Mouse (Mus musculus) heart, postnatal 36 days (tissue): ENCODE measurements around the gene Psmc5. TPM values are rescaled to one million over a fixed set of nuclear protein-coding genes. Genes with fewer than 3 reads are reported as not detected.
A peak's percentile ranks its signal among the peaks of the same experiment; 100 is the strongest.
"Not testable (repeated sequence)": the region's sequence is repeated elsewhere in the genome, so short reads cannot be mapped to it uniquely, and the experiment has no call there.

Source experiments
- DNase-seq, 2 experiments: peaks; one replicate each; pipeline ENCODE4 v3.0.0; 2021 to 2022
- intact Hi-C: fragments of 180-260 bp; cut with DNase I; formaldehyde crosslinking; loops from one replicate; pipeline ENCODE4 v1.15.1; 2025
- total RNA-seq, 2 experiments: library from RNA; stranded (reverse); gene quantifications; 2 replicates each; pipeline ENCODE4 v1.2.3; 2021

Psmc5 gene
- 100 to 1,000 TPM; 102 to 105 TPM for total RNA-seq

- intact Hi-C loops = loop anchor here (1.0 kb wide), 1 partner anchor 16 kb away; the partner anchor contains the start of gene Smarcd2
- DNase-seq = peak; percentile 99
Measured at GRCm38 (mm10) chr11:106255685-106256451, at the start of gene Psmc5, which contains the start of gene Ftsj3. Psmc5 (plus strand) TSS chr11:106256154. Ftsj3 (minus strand) TSS chr11:106256079.

DNA sequence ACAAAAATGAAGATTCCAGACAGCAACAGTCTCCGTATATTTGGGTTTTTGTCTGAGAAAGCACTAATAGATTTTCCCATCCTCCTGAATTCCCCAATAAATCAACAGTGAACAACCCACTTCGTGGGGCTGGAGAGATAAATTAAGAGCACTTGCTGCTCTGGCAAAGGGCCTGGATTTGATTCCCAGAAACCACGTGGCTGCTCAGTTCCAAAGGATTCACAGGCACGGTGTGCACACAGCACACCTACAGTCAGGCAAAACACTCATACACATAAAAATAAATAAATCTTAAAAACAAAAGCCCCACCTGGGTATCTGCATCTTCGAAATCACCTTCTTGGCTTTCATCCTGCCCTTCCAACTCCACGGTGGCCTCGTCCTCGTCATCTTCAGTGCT, 43.2 kb upstream of the Psmc5 start:
- intact Hi-C loops = no loop called here
- peak; percentile 22 for DNase-seq

DNA sequence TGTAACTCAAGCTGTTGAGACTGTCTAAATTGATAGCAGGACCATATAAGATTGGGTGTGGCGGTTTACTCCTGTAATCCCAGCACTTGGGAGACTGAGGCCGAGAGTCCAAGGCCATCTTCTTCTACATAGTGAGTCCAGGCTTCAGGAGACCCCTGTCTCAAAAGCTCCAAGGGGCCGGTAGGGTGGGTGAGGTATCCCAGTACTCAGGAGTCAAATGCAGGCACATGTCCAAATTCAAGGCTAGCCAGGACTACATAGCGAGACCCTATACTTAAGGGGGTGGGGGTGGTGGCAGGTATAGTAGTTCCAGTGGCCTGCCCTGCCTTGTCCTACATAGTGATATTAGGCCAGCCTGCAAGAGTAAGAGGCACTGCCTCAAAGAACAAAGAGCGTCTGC, 41.1 kb upstream of the Psmc5 start:
- intact Hi-C loops = no loop called here
- DNase-seq = no peak

- intact Hi-C loops = no loop called here
- no peak for DNase-seq
Measured at GRCm38 (mm10) chr11:106215450-106215859, 40.5 kb upstream of the Psmc5 start.

- intact Hi-C loops = loop anchor here (2.0 kb wide), 2 partner anchors 35 to 57 kb away; partner anchors contain the start of gene Smarcd2
Measured at GRCm38 (mm10) chr11:106215927-106216729, 39.8 kb upstream of the Psmc5 start, which contains the start of gene Ccdc47. Ccdc47 (minus strand) TSS chr11:106216344.

GRCm38 (mm10) chr11:106216730-106217490, 39.0 kb upstream of the Psmc5 start, which contains the start of gene Ddx42:
Ddx42 (plus strand) TSS chr11:106216926.
- peak; percentile 84 to 88 for DNase-seq
- intact Hi-C loops = loop anchor here (2.0 kb wide), 2 partner anchors 34 to 56 kb away; partner anchors contain the start of gene Smarcd2

More at GRCm38 (mm10) chr11:106215927-106216729, 39.8 kb upstream of the Psmc5 start, which contains the start of gene Ccdc47:
- DNase-seq = peak; percentile 89 to 92

DNA sequence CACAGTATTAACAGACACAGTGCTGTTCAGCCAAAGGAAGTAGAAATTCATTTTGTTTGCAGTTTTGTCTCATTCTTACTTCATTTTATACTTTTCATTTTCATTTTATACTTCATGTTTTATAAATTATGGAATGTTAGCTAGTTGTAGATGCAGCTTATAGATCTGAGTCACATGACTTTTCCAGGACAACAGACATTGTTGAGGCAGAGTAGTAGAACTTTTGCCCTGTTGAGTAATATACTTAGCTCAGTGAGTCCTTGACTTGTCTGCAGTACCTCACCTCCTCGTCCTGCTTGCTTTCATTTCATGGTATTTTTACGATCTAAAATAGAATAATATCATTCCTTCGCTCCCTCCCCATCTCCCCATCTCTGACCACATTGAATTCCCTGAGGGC, 35.4 kb upstream of the Psmc5 start:
- DNase-seq = no peak
- intact Hi-C loops = no loop called here

DNA sequence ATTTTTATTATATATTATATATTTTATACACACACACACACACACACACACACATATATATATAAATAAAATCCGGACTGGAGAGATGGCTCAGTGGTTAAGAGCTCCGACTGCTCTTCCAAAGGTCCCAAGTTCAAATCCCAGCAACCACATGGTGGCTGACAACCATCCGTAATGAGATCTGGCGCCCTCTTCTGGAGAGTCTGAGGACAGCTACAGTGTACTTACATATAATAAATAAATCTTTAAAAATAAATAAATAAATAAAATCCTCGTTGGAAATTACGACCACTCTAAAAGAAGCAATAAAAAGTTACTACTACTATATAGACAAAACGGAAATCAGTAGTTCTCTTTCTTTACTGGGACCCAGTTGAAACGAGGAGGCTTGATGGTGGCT, 22.0 kb upstream of the Psmc5 start:
- DNase-seq, intact Hi-C loops: not testable (repeated sequence)

DNA sequence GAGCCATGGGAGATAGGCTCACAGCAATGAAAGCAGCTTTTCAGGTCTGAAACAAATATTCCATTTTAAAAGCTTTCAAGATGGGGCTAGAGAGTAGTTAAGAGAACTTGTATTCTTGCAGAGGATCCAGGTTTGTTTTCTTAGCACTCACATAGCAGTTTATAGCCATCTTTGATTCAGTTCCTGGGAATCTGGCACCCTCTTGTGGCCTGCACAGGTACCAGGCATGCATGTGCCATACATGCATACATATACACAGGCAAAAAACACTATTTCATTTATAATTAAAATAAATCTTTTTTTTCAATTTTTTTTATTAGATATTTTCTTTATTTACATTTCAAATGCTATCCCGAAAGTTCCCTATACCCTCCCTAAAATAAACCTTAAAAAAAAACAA, 9.1 kb upstream of the Psmc5 start:
- intact Hi-C loops = no loop called here

DNA sequence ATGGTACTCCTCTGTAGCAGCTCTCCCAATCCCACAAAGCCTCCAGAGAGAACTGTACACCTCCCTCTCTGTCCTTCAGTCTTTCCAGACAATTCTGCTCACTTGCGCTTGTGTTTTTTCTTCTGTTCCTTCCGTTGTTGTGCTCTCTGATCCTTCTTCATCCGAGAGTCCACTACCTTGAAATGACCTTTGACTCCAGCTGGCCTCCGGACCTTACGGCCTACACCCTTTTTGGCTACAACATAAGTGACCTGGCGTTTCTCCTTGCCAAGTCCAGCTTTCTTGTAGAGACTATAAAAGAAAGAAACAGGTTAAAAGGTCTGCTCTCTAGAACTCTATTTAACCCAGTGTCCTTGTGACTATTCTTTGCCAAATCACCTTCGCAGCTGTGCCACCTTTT, 6.6 kb upstream of the Psmc5 start:
- DNase-seq = no peak
- intact Hi-C loops = no loop called here

More for the DNA sequence above, 9.1 kb upstream of the Psmc5 start:
- DNase-seq = no peak

- intact Hi-C loops = no loop called here
- DNase-seq = no peak
Measured at GRCm38 (mm10) chr11:106254767-106255166, 1.2 kb upstream of the Psmc5 start.

- intact Hi-C loops = no loop called here
- DNase-seq = no peak
Measured at GRCm38 (mm10) chr11:106255174-106255573, 780 bp upstream of the Psmc5 start.

DNA sequence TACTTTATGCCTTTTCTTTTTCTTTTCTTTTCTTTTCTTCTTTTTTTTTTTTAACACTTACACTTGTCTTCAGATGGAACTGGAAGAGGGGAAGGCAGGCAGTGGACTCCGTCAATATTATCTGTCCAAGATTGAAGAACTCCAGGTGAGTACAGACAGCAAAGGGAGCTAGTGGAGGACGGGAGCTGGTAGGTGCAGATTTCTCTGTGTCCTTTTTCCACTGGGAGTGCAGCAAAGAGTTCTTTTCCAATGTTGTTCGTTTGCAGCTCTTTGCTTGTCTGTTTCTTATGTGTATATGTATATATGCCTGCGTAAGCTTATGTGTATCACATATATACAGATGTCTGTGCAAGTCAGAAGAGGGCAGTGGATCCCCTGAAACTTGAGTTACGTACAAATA, 821 bp downstream of the Psmc5 start:
- intact Hi-C loops = loop anchor here (1.0 kb wide), 1 partner anchor 16 kb away; the partner anchor contains the start of gene Smarcd2
- no peak for DNase-seq

DNA sequence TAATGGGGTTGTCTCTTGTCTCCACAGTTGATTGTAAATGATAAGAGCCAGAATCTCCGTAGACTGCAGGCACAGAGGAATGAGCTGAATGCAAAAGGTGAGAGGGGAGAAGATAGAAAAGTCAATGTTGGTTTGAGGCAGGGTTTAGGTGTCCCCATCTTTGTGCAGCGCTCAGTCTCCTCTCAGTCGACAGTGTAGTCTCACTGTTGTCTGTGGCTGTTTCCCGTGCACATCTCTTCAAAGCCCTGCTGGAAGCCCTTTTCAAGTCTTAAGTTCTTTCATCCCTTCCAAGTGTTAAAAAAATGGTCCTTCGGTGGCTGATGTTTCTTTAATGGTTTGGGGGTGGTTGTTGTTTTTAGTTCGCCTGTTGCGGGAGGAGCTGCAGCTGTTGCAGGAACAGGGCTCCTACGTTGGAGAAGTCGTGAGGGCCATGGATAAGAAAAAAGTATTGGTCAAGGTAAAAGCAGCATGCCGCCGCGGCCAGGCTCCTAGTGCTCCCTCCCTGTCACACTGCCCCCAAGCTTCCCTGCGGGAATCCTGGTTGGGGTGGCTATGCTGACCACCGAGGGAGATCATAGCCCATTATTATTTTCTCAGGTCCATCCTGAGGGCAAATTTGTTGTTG, 5.0 kb downstream of the Psmc5 start:
- intact Hi-C loops = no loop called here
- DNase-seq = no peak

DNA sequence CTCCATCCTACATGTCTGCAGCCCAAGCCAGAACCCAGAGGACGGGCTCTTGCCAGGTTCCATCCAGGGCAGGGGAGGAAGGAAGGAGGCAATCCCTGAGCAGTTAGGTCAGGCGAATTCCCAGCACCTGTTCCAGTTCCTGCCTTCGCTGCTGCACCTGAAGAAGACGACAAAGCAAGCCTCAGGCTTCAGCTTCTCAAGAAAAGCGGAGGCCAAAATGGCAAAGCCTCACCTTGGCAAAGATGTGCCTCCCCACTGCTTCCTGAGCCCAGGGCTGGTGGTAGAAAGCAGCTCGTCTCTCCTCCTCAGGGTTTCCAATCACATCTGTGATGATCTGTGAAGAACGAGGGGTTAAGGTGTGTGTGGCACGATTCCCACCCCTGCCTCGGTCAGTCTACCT, 8.0 kb downstream of the Psmc5 start:
- DNase-seq = no peak
- intact Hi-C loops = no loop called here

DNA sequence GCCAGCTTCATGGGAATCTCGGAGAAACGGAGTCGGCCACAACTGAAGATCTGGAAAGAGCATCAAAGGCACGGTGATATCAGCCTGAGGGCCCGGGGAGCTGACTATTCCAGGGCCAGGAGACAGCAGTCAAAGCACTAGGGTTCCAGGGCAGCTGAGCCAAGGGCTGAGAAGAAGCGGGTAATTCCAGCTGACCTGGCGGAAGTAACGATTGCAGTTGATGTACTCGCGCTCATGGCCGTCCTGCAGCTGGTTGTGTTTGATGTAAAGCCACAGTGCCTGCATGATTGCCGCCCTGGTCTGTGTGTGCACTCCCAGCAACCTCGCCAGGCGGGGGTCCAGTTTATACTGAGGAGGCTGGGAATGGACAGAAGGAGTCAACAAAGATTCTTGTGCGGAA, 9.0 kb downstream of the Psmc5 start:
- DNase-seq = no peak
- intact Hi-C loops = no loop called here

GRCm38 (mm10) chr11:106265570-106265969, 9.6 kb downstream of the Psmc5 start:
- no peak for DNase-seq
- intact Hi-C loops = no loop called here

DNA sequence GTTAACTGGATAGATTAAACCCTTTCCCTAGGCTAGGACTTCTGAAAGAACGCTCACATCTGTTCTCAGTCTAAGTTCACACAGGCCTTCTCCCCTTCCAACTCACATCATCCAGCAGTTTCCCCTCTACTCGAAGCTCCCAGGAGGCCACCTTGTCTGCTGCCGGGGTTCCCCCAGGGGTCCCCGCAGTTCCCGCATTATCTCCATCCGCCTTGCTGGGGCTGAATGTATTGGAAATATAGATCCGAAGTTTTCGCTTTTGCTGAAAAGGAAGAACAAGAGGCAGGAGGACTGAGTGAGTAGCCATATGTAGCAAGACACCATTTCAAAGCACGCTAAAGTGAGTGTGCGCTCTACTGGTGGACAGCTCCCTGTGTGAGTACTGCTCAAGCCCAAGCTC, 10.5 kb downstream of the Psmc5 start:
- intact Hi-C loops = no loop called here
- no peak for DNase-seq

DNA sequence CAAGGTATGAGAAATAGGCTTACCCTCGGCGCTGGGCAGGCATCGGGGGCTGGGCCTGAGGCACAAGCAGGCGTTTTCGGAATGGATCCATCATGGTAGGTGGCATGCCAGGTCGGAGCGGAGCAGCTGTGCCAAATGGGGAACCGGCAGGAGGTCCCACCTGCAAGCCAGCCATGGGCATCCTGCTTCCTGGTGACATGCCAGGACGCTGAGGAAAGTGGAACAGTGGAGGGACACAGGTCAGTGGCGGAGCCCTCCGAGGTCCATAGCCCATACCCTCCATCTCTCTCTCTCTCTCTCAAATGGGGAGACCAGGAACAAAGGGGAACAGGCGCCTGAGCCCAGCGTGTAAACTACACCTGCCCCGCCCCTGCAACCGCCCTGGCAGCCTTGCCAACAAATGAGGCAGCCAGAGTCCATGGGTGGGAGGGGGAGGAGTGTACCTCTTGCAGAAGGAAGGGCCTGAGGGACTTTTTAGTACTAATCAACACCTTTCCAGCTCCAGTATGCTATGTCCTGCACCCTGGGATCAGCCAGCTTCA, 11.4 kb downstream of the Psmc5 start:
- peak; percentile 32 to 42 for DNase-seq
- intact Hi-C loops = no loop called here

- DNase-seq = no peak
- intact Hi-C loops = no loop called here
Measured at GRCm38 (mm10) chr11:106267871-106268270, 11.9 kb downstream of the Psmc5 start.
